Mouse (Mus musculus): Measurements from ENCODE around the gene Apobec2. TPM values are rescaled to one million over a fixed set of nuclear protein-coding genes. Genes with fewer than 3 reads are reported as not detected.

The Apobec2 gene
- polyA plus RNA-seq (2017; shearing (Covaris generic)) = 1 to 10 TPM; 3.0 to 8.1 TPM

DNA sequence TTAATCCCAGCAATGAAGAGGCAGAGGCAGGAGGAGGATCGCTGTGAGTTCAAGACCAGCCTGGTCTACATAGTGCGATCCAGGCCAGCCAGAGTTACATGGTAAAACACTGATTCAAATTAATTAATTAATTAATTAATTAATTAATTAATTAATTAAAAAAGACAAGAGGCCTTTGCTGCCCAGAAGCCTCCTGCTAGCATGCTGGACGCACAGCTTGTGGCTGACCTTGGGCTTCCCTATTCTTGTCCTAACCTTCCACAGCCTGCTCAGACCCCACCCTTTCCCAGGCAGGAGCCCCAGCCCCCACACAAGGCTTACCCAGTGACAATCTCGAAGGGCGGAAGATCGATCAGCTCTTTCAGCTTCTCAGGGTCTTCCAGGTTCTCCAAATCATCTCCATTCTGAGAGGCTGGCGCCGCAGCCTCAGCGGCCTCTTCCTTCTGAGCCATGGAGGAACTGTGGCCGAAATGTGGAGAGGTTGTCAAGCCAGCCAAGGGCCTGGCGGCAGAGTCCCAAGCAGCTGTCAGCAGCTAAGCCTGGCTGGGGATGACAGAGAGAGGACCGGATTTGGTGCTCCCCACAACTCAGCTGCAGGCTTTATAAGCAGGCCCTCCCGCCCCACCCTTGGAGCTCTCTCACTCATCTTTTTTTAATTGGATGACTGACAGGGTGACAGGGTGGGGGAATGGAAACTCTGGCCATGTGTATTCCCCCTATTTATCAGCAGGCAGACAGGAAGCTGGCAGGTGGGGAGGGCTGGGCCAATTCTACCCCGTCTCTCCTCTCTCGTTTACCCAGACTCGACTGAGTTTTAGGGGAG, at the start of gene Apobec2:
TSS of gene Apobec2 (minus strand) at position 773 of the 823 bp plus-strand sequence.

DNA sequence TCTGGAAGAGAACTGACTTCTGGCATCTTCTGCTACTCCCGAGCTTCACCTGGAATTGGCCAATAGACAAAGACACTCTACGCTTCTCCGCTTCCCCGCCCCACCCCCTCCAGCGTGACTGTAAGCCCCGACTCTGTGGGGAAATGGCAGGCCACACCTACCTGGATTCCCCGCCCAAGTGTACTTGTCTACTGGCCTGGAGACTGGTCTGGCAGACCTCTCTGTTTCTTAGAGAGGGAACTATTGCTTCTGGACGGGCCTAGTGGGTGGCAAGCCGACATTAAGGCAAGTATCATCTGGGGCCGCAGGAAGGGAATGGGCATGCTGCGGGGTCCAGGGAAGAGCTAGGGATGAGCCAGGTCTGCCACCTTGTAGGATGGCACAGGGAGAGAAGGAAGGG, 22.0 kb upstream of the Apobec2 start, which contains the start of gene Unc5cl:
TSS of gene Unc5cl (plus strand) at position 214 of the 400 bp plus-strand sequence.

DNA sequence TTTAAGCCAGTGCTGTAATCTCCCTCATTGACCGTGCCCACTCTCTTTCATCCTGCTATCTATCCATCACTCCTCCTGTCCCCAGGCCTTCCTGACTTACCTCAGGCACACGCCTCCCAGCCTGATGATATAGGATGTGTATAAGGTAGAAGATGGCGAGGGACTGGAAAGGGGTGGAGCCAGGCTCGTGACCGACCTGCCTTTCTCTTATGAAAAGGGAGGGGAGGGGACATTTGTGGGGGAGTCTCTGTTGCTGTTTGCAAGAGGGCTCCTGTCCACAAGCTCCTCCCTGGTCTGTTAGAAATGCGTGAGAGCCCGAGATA, 18.6 kb upstream of the Apobec2 start, which contains the start of gene Tspo2:
TSS of gene Tspo2 (minus strand) at position 170 of the 323 bp plus-strand sequence.

DNA sequence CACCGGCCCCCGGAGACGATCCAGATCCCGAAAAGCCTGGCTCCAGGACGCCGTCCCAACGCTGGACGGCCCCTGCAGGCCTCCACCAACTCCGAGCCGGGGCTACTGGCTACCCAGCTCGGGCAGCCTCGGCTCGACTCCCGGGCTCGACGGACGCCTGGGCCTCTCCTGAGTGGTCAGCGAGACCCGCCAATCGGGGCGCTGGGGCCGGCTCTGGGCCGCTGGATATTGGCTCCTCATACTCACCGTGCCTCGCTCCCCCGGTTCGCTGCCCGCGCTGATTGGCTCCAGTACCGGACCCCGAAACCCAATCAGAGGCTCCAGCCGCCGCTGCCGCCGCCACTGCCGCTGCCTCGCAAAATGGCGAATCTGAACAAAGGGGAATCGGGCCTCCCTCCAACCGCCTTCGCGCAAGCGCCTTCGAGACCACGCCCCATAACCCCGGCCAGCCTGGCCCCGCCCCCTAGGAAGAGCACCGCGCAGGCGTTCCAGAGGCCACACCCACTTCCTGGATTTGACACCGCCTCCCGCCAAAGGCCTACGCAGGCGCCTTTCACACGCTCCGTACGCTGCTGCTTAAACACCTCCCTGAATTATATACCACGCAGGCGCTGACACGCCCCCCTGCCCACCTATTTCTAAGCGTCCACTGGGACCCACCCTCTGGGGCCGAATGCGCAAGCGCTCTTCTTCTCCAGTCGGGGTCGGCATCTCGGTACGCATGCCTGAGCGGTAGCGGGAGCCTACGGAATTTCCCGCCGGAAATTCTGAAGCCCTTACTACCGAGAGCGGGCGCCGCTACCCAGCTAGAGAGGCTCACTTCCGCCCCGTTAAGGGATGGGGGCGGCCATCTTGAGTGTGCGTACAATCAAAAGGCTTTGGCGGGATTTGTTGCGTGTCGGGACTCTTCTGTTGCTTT, 23.1 kb downstream of the Apobec2 start, which contains the start of the genes Nfya and Oard1:
TSS of gene Nfya (minus strand) at position 527 of the 919 bp plus-strand sequence.
TSS of gene Oard1 (plus strand) at position 635 of the 919 bp plus-strand sequence.

Other genes starting within 250 kb of the Apobec2 start
- under 1 TPM; 0.07 to 0.64 TPM for gene Trem1, start 200.2 kb downstream of the Apobec2 start, polyA plus RNA-seq (2017; shearing (Covaris generic))
- gene Trem3, start 185.2 kb downstream of the Apobec2 start, polyA plus RNA-seq (2017; shearing (Covaris generic)) = not detected
- 1 to 10 TPM in 1 of 2 experiments, under 1 TPM in 1; 0.43 to 6.5 TPM for gene Treml4, start 168.6 kb downstream of the Apobec2 start, polyA plus RNA-seq (2017; shearing (Covaris generic))
- 10 to 100 TPM; 16.9 to 21.4 TPM for gene Treml2, start 133.4 kb downstream of the Apobec2 start, polyA plus RNA-seq (2017; shearing (Covaris generic))
- 10 to 100 TPM in 1 of 2 experiments, 1 to 10 TPM in 1; 2.7 to 11.0 TPM for gene B430306N03Rik, start 116.8 kb downstream of the Apobec2 start, polyA plus RNA-seq (2017; shearing (Covaris generic))
- gene Trem2, start 86.5 kb downstream of the Apobec2 start, polyA plus RNA-seq (2017; shearing (Covaris generic)) = not detected
- 1 to 10 TPM in 1 of 2 experiments, under 1 TPM in 1; 0.25 to 1.2 TPM for gene Treml1, start 73.0 kb downstream of the Apobec2 start, polyA plus RNA-seq (2017; shearing (Covaris generic))
- 1 to 10 TPM; 5.1 to 5.5 TPM for gene Nfya, start 23.0 kb downstream of the Apobec2 start, polyA plus RNA-seq (2017; shearing (Covaris generic))
- gene Oard1, start 22.9 kb downstream of the Apobec2 start, polyA plus RNA-seq (2017; shearing (Covaris generic)) = 10 to 100 TPM; 70.0 to 82.8 TPM
- 1 to 10 TPM in 1 of 2 experiments, under 1 TPM in 1; 0.24 to 9.0 TPM for gene Tspo2, start 18.6 kb upstream of the Apobec2 start, polyA plus RNA-seq (2017; shearing (Covaris generic))
- 10 to 100 TPM; 24.2 to 36.8 TPM for gene Unc5cl, start 22.0 kb upstream of the Apobec2 start, polyA plus RNA-seq (2017; shearing (Covaris generic))